Mouse (Mus musculus) regulatory T cell (primary cell): ENCODE data around the gene Fam49a.

Source experiments
- in situ Hi-C: fragments of 300-600 bp; cut with MboI, MseI; formaldehyde crosslinking; loops from one replicate; pipeline ENCODE4 v1.15.1; 2025; ENCODE audit warnings: high pct_unique_total_duplicates

Gene Fam49a

DNA sequence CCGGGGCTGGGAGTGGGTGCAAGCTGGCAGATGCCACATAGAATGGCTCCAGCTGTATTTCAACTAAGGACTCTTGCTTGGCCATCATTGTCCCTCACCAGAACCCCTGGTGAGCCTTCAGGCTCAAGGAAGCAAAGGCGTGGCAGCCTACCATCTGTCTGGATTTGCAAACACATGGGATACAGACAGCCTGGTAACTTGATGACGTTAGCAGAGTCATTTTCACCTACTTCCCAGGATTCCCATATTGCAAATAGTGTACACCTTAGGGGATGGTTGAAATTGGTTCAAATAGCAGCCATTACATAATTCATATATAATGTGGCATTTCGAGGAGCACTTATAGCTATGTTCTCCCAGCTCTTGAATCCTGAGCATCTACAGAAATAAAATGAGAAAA lies 52.0 kb downstream of the Fam49a start:
- in situ Hi-C loops: no loop called here

DNA sequence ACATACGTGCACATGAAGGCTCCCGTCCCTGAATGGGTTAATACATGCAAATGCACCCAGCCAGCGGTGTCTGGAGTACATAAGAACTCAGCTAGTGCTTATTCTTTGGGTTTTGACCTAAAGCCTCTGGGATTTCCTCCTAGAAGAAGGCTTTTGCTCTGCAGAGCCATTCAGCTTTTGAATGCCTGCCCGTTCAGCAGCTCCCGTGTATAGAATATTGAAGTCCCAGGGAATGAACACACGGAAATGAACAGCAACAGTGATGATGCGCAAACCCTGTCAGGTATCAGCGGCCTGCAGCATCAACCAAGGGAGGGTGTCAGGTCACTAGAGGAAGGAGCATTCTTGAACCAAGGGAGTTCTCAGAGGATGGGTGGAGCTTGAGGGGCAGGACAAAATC lies 52.4 kb downstream of the Fam49a start:
- in situ Hi-C loops: no loop called here

- in situ Hi-C loops: loop anchor here (5.0 kb wide), 1 partner anchor 143 kb away; no protein-coding TSS in a partner anchor
These were observed 53.1 kb downstream of the Fam49a start for GRCm38 (mm10) chr12:12315011-12315410.

DNA sequence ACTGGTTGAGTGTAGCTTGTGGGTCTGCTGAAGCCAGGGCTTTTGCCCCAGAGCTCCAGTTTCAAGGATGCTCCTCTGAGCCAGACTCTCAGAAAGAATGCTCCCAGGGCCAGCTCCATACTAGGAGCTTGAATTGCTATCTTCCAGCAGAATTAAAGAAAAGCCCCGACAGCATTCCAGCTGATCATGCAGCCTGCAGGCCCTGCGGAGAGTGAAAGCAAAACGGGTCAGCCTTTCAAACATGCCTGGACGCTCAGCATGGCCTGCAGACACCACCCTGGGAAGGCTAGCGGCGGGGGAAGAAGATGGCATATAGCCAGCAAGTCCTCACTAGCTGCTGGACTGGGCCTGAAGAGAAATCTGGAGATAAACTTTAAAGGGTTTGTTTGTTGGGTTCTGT lies 55.0 kb downstream of the Fam49a start:
- in situ Hi-C loops: loop anchor here (5.0 kb wide), 1 partner anchor 145 kb away; no protein-coding TSS in a partner anchor

DNA sequence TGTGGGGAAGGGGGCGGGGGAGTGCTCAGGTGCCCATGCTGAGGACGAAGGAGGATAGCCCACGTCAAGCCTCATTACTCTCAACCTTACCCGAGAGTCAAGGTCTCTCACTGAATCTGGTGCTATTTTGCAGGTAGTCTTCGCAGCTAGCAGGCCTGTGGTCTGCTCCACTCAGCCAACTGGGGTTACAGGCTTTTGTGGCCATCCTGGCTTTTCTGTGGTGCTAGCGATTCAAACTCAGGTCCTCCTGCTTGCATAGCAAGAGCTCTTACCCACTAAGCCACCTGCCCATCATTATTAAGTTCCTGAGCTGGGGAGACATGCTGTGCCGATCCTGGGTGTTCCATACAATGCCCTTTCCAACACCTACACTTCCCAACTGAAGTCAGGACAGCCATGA lies 55.7 kb downstream of the Fam49a start:
- in situ Hi-C loops: loop anchor here (5.0 kb wide), 1 partner anchor 145 kb away; no protein-coding TSS in a partner anchor

DNA sequence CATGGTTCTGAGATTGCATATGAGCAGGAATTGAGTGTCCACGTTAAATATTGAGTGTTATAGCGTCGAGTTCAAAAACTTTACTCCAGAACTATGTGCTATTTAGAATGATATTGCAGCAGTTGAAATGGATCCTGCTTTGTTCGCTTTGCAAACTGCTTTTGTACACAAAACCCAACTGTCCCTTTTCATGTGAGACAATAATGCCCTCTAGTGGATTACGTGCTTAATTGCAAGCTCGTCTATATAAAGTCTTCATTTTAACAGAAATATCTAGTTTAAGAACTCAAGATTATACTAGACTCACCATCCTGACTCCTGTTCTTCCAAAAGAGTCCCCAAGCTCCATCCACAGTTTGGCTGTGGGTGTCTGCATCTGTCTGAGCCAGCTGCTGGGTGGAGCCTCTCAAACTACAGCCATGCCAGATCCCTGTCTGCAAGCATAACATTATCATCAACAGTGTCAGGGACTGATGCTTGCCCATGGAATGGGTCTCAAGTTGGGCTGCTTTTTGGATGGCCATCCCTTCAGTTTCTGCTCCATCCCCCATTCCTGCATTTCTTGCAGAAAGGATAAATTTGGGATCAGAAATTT lies 56.3 kb downstream of the Fam49a start:
- in situ Hi-C loops: loop anchor here (5.0 kb wide), 1 partner anchor 146 kb away; no protein-coding TSS in a partner anchor

DNA sequence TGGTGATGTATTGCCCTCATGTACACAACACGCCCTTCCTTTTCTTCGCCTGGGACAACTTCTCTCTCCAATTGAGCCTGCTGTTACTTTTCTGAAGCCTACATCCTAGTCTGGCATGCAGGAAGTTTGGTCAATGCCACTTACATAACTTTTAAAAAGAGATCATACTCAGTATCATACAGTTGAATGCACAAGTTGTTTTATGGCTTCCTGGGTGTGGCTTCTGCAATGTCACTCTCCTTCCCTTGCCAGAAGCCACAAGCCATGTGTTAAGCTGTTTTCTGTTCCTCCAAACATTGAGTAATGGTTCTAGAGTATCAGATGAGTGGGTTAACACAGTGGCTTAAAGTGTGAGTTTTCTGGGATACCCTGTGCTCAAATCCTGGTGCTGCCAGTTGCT lies 58.8 kb downstream of the Fam49a start:
- in situ Hi-C loops: loop anchor here (5.0 to 10.0 kb wide), 3 partner anchors 77 to 966 kb away; no protein-coding TSS in a partner anchor

GRCm38 (mm10) chr12:12321111-12321510 lies 59.2 kb downstream of the Fam49a start:
- in situ Hi-C loops: loop anchor here (5.0 to 10.0 kb wide), 3 partner anchors 76 to 966 kb away; no protein-coding TSS in a partner anchor

DNA sequence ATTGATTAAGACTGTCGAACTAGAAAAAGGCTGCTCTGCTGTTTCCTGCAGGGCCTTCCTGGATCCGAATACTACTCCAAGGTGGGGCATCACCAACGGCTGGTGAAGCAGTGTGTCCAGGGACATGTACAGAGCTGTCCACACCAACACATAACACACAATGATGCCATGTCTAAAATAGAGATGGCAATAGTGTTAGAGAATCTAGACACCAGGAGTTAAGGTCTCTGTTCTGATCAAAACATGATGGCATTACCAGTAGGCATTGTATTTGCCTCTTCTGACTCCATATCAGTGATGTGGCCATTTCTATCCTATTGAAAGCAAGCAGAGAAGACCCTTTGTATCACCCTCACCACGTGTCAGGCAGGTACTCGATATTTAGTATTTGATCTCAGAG lies 61.1 kb downstream of the Fam49a start:
- in situ Hi-C loops: loop anchor here (5.0 to 10.0 kb wide), 3 partner anchors 74 to 968 kb away; no protein-coding TSS in a partner anchor

DNA sequence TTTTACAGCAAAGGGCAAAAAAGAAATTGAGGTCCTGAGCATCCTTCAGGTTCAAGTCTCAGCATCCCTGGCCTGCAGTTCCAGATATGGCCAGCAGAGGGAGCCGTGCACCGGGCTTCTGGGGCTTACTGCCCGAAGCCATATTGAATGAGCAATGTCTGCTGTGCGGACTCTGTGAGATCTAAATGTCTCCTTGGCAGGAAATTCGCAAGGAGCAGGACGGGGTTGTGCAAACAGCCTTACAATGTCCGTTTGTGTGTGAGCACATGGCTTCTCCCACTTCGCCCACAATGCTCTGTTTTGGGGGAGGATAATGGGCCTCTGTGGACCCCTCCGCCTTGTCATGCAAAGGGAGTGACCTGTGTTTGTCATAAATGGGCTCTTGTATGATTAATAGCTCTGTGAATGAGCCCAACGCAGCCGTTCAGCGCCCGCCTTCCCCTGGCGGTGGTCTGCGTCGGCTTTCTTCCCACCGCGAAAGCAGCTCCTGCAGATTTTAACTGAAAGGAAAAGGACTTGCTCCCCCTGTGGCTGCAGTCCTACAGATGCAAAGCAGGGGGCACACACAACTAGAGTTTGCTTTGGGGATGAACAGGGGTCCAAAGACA lies 61.8 kb downstream of the Fam49a start:
- in situ Hi-C loops: loop anchor here (5.0 to 10.0 kb wide), 3 partner anchors 74 to 969 kb away; no protein-coding TSS in a partner anchor

- in situ Hi-C loops: loop anchor here (5.0 to 10.0 kb wide), 3 partner anchors 73 to 969 kb away; no protein-coding TSS in a partner anchor
These were observed 62.3 kb downstream of the Fam49a start for GRCm38 (mm10) chr12:12324266-12324665.

DNA sequence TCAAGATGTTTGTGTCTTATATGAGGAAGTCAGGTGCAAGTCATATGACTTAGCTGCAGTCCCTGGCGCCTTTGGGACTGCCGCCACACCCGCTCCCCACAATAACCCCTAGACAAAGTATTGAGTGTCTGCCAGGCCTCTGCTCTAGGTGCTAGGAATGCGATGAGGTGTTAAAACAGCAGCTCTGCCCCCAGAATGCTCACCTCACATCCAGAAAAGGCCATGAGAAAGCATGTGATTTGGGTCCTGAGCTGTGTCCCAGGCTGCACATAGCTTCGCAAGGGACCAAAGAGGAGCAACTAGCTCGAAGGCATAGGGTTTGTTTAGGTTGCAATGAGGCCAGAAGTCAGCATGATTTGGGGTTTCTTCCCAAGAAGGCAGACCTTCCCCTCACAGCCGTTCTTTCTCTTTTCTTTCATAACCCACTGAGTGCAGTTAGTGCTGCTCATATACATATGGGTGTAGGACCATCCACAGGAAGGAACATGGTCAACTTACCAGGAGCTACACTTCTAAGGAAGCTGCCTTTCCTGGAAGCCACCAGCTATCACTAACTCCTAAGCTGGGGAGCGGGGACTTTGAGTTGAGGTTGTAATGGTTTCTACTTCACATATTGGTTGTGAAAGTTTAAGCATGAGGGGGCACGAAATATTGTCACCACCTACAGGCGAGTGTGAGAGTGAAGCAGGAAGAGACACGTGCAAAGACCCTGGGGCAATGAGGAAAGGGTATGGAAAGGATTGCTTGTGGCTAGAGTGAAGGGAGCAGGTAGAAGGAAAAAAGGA lies 71.8 kb downstream of the Fam49a start:
- in situ Hi-C loops: no loop called here

DNA sequence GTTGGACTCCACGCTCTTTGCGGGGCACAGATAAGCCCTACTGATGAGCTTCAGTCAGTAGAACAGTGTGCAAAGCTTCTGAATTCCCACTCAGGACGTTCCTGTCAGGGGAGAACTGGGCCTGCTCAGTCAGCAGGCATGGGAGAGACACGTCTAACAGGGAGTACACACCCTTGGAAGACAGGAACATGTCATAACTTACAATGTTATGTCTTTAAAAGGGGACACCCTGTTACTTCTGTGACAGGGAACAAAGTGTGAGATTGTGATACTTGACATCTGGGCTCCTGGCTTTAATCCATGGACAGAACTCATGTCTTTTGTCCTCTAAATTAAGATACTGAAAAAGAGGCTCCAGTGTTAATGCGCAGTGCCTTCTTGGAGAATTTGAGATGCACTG lies 72.5 kb downstream of the Fam49a start:
- in situ Hi-C loops: no loop called here

DNA sequence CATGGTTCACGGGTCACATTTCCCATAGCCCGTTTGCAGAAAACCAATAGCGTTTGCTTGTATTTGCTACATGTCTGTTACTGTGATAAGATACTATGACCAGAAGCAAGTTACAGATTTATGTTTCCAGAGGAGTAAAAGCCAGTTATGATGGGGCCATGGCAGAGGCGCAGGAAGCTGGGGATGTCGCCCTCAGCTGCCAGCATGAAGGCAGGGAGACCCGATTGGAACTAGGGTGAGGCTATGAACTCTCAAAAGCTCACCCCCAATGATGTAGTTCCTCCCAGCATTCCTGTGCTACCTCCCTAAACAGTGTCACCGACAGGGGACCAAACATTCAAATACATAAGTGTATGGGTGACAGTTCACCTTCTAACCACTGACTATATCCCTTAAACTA lies 73.6 kb downstream of the Fam49a start:
- in situ Hi-C loops: no loop called here

GRCm38 (mm10) chr12:12337378-12337777 lies 75.4 kb downstream of the Fam49a start:
- in situ Hi-C loops: no loop called here

DNA sequence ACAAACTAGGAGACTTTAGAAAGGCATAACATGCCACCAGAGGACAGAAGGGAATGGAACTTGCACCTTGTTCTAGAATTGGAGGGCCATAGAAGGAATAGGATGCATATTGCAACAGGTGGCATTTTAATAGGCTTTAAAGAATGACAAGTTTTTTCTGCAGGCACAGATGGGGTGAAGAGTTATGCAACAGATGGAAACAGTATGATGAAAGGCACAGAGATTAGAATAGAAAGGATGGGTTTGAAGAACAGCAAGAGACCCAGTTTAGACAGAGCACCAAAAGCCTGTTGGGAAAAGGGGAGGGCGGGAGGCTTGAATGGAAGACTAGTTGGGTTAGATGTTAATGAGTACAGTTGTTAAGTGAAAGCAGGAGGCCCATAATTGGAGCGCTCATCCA lies 81.4 kb downstream of the Fam49a start:
- in situ Hi-C loops: no loop called here

- in situ Hi-C loops: no loop called here
These were observed 86.7 kb downstream of the Fam49a start for GRCm38 (mm10) chr12:12348625-12349024.

DNA sequence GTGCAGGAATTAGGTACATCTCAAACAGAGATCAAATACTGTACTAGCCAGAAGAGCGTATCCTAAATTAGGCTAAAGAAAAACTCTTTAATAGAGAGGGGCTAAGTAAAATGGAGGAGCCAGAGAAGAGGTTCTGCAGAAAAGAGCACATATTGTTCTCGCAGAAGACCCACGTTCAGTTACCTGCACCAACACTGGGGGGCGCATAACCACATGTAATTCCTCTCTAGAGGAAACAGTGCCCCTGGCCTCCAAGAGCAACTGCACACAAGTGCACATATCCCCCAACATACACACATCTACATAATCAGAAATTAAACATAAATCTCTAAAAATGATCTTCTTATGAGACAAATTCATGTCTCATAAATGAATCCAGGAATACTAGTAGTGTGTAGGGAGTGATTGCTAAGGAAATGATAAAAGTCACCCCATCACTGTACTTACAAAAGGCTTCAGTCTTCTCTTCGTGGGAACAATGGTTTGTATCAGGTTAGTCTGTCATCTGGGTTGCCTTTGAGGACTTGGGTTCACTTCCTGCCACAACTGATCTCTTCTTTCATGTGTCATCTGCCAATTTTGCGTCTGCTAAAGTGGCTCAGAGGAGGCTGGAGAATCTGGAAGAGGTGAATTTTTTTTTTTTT lies 87.8 kb downstream of the Fam49a start:
- in situ Hi-C loops: no loop called here

GRCm38 (mm10) chr12:12351816-12352552 lies 90.0 kb downstream of the Fam49a start:
- in situ Hi-C loops: no loop called here

DNA sequence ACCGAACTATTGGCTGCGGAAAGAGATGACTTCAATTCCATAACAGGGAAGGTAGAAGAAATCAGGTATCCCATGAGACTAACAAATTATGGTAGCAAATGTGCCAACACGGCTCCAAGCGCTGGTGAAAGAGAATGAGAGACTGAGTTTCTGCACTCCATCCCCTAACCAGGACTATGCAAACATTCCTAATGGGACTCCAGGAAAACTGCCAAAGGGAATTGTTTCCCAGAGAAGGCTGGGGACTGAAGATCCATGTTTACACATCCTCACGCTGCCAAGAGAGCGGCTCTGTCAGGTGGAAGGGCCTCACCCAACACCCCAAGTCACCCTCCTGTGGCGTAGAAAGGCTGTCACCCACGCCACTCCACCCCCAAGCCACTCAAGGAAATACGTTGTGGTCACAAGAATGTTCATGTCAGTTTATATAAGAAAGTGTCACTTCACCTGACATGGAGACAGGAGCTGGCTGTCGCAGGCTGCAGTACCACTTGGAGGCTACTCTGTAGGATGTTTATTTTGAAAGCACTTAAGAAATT lies 92.2 kb downstream of the Fam49a start:
- in situ Hi-C loops: no loop called here

GRCm38 (mm10) chr12:12356048-12356447 lies 94.1 kb downstream of the Fam49a start:
- in situ Hi-C loops: no loop called here
